In the genomic region with DNA sequence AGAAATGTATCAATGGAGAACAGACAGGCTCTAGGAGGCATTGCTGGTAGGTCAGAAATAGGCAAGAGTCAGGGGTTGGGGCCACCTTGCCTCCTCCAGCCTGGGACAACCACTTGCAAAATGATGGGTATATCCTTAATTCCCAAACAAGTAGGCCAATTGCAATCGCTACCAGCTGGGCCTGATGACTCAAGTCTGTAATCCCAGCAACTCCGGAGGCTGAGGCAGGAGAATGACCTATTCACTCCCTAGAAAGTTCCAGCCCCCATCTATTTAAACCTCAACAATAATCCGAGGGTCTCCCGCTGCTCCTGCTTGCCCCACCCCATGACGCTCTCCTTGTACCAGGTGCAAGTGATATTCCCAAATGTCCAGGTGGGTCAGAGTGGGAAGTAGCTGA, we compare ENCODE assay signal across 26 mouse cellular contexts. TPM values are rescaled to one million over a fixed set of nuclear protein-coding genes. Genes with fewer than 3 reads are reported as not detected.
DNase-seq lines count a peak whose midpoint lies in the region; ATAC-seq and TF ChIP-seq lines count a peak whose summit lies in the region.
"Had no signal": no experiment of that assay in that cellular context is flagged by ENCODE, and none has a peak within 500 bp of the region (broad histone marks: within the 10 kb centered on the region; RNA-seq: fewer than 3 reads in every experiment).

A gene (plus strand): TSS at position 301 of the 400 bp plus-strand sequence.

- ATAC-seq in CD4-positive, CD25-positive, alpha-beta regulatory T cell, adult 4 months, result no peak
- no peak for ATAC-seq in hindbrain, embryonic 11.5 days (ENCODE audit: low FRiP score)
- ATAC-seq: activated CD4-positive, CD25-positive, alpha-beta regulatory T cell, adult 4 months; Patski had no signal

- no peak for TF ChIP-seq EP300 in ES-Bruce4 (IDR thresholded peaks at IDR 0.05; ENCODE audit: insufficient read depth, low read depth, low read length)

- peaks cover 23% of the 10 kb centered on the region; the same call in 1 of the 2 replicates for H3K36me3 ChIP-seq in E14TG2a.4 (ENCODE audit: insufficient read depth, low read length)
- no peaks in the 10 kb centered on the region for H3K36me3 ChIP-seq in ES-Bruce4 (ENCODE audit: control insufficient read depth, insufficient read depth, low read length, poor library complexity, severe bottlenecking)
- peaks cover 3% of the 10 kb centered on the region; the same call in 1 of the 2 replicates for H3K36me3 ChIP-seq in ES-E14 (ENCODE audit: control insufficient read depth, insufficient read depth, low read length, poor library complexity, severe bottlenecking)
- H3K36me3 ChIP-seq in hindbrain, embryonic 11.5 days (ENCODE audit: control insufficient read depth, insufficient read depth, low read length), result no peaks in the 10 kb centered on the region
- H3K36me3 ChIP-seq: G1E had no signal

- H3K9me3 ChIP-seq in E14TG2a.4 (ENCODE audit: low read length), result no peaks in the 10 kb centered on the region
- no peaks in the 10 kb centered on the region for H3K9me3 ChIP-seq in ES-Bruce4 (replicated peaks; ENCODE audit: control insufficient read depth, insufficient read depth, low read length, poor library complexity, severe bottlenecking)
- H3K9me3 ChIP-seq in ES-E14 (ENCODE audit: control insufficient read depth, insufficient read depth, low read depth, low read length), result no peaks in the 10 kb centered on the region
- no peaks in the 10 kb centered on the region for H3K9me3 ChIP-seq in hindbrain, embryonic 11.5 days (ENCODE audit: control insufficient read depth, low read length)
- H3K9me3 ChIP-seq: G1E had no signal

- peak within 1 kb of the TSS; percentile 65 for H3K4me3 ChIP-seq in E14TG2a.4 (replicated peaks; ENCODE audit: low read length)
- H3K4me3 ChIP-seq in ES-Bruce4 (ENCODE audit: low read depth, low read length), result peak within 1 kb of the TSS; percentile 17
- H3K4me3 ChIP-seq in ES-E14 (ENCODE audit: insufficient read depth in 1 of 2, low read depth in 1 of 2, low read length in 2 of 2, poor library complexity in 1 of 2, severe bottlenecking in 1 of 2), result peak within 1 kb of the TSS; percentile 37 to 54; a peak in 3 of 4 replicates
- H3K4me3 ChIP-seq in brown adipose tissue, adult 24 weeks (ENCODE audit: insufficient read depth, low read depth, low read length), result no peak within 1 kb of the TSS
- no peak within 1 kb of the TSS for H3K4me3 ChIP-seq in hindbrain, embryonic 11.5 days (ENCODE audit: low read depth, low read length)

- no peak within 1 kb of the TSS for H3K4me2 ChIP-seq in hindbrain, embryonic 11.5 days (replicated peaks; ENCODE audit: low read depth, low read length)

- WGBS in hindbrain, embryonic 11.5 days, result 92% methylated on average over 5 of the region's 5 CpGs

- H3K9ac ChIP-seq in ES-Bruce4 (ENCODE audit: low read depth, poor library complexity, severe bottlenecking) (no peak within 1 kb of the TSS), ES-E14 (ENCODE audit: insufficient read depth, low read depth, low read length, poor library complexity, severe bottlenecking) (peak within 1 kb of the TSS; percentile 13; the same call in 1 of the 2 replicates)
- no peak within 1 kb of the TSS for H3K9ac ChIP-seq in hindbrain, embryonic 11.5 days (ENCODE audit: low read depth, low read length)

- H3K4me1 ChIP-seq in E14TG2a.4 (replicated peaks; ENCODE audit: low read depth, low read length) (peaks cover 33% of the 10 kb centered on the region), ES-Bruce4 (ENCODE audit: control insufficient read depth, insufficient read depth, low read length) (no peaks in the 10 kb centered on the region), ES-E14 (ENCODE audit: control insufficient read depth in 2 of 2, insufficient read depth in 2 of 2, low read length in 2 of 2, poor library complexity in 1 of 2) (peaks cover 0 to 5% of the 10 kb centered on the region in 2 experiments; a peak in 1 of 4 replicates)
- peaks cover 5% of the 10 kb centered on the region; the same call in 1 of the 2 replicates for H3K4me1 ChIP-seq in brown adipose tissue, adult 24 weeks (ENCODE audit: control insufficient read depth, insufficient read depth, insufficient read length, low read length)
- no peaks in the 10 kb centered on the region for H3K4me1 ChIP-seq in hindbrain, embryonic 11.5 days (replicated peaks; ENCODE audit: control insufficient read depth, insufficient read depth, low read length)

- no peak within 1 kb of the TSS for H3K27ac ChIP-seq in ES-Bruce4 (ENCODE audit: insufficient read depth, low read length)
- no peak within 1 kb of the TSS for H3K27ac ChIP-seq in ES-E14 (ENCODE audit: insufficient read depth, low read depth, low read length, poor library complexity, severe bottlenecking)
- peak within 1 kb of the TSS; percentile 51 for H3K27ac ChIP-seq in brown adipose tissue, adult 24 weeks (replicated peaks; ENCODE audit: low read depth, low read length)
- no peak within 1 kb of the TSS for H3K27ac ChIP-seq in hindbrain, embryonic 11.5 days (ENCODE audit: low read depth, low read length)

- no peak for DNase-seq in ES-E14 (ENCODE audit: low read depth, low spot score)
- DNase-seq in hindbrain, embryonic 11.5 days (ENCODE audit: low spot score), result no peak
- no peak for DNase-seq in layer of hippocampus, postnatal 10 days (ENCODE audit: low spot score in 2 of 2)
- no peak for DNase-seq in cerebellum, postnatal 4 days (ENCODE audit: low spot score in 2 of 2)
- DNase-seq: adrenal gland, adult 2 months; adrenal gland, postnatal 10 days; adrenal gland, postnatal 25 days; B cell, adult 2 months; cerebellum, adult 11 months; cerebellum, adult 11-12 months; cerebellum, adult 18-20 months; cerebellum, adult 2 months; cerebellum, adult 8-10 months; cerebellum, adult 9-10 months; cerebellum, adult 9-11 months had no signal

- no peak for TF ChIP-seq POLR2A in ES-Bruce4 (IDR thresholded peaks at IDR 0.05; ENCODE audit: insufficient read depth, low read length)

- in situ Hi-C loops in ES-E14 (cut with MboI; ENCODE audit: low sequenced_read_pairs in 2 of 2, unreplicated experiment in 2 of 2), result no loop called here

- TF ChIP-seq CTCF in E14TG2a.4 (conservative IDR thresholded peaks at IDR 0.05; ENCODE audit: low read length) (no peak), ES-Bruce4 (IDR thresholded peaks at IDR 0.05; ENCODE audit: low read depth, low read length) (no peak)

- peaks cover 11% of the 10 kb centered on the region; the same call in 1 of the 2 replicates for H3K27me3 ChIP-seq in E14TG2a.4 (ENCODE audit: insufficient read depth, low read length)
- H3K27me3 ChIP-seq in ES-Bruce4 (ENCODE audit: control insufficient read depth, insufficient read depth, low read length, poor library complexity, severe bottlenecking), result no peaks in the 10 kb centered on the region
- H3K27me3 ChIP-seq in hindbrain, embryonic 11.5 days (ENCODE audit: control insufficient read depth, insufficient read depth, low read length), result no peaks in the 10 kb centered on the region
- H3K27me3 ChIP-seq: CH12.LX, Patski had no signal

TF ChIP-seq in ES-E14, 5 proteins besides CTCF, POLR2A, EP300 and RAD21:
- TF ChIP-seq MAFK (IDR thresholded peaks at IDR 0.05; ENCODE audit: insufficient read depth, low read depth, low read length), result no peak
- TF ChIP-seq HCFC1 (IDR thresholded peaks at IDR 0.05; ENCODE audit: borderline replicate concordance, insufficient read depth, low read length), result no peak
- no peak for TF ChIP-seq CHD2 (IDR thresholded peaks at IDR 0.05; ENCODE audit: low read depth, low read length)
- TF ChIP-seq ZC3H11A (IDR thresholded peaks at IDR 0.05; ENCODE audit: borderline replicate concordance, low read depth, low read length), result no peak
- TF ChIP-seq ZNF384 (IDR thresholded peaks at IDR 0.05; ENCODE audit: low read depth, low read length), result no peak

RNA-seq across cellular contexts. Expression of the gene that starts here (rescaled TPM):
- not detected in 2 replicates for polyA plus RNA-seq in ES-Bruce4 (2011; ENCODE audit: insufficient read depth, insufficient read length, low read depth, missing spikeins)
- 0.71 and 1.1 TPM in 2 replicates for total RNA-seq in ES-E14 (2012; rRNA removed)
- not detected in 2 replicates for polyA plus RNA-seq in brown adipose tissue, adult 24 weeks (2012; ENCODE audit: insufficient read depth, insufficient read length, missing spikeins)
- polyA plus RNA-seq in CD4-positive, CD25-positive, alpha-beta regulatory T cell, adult 4 months (2017; shearing (Covaris generic)), result under 1 TPM in 1 of 2 experiments, not detected in 1; 0.27 TPM
- not detected in 2 replicates for polyA plus RNA-seq in hindbrain, embryonic 11.5 days (2014; fragmentation: Nextera tagmentation; extraction: Ambion mirVana)
- not detected for total RNA-seq in layer of hippocampus, postnatal 10 days (2021)
- total RNA-seq: adrenal gland, postnatal 14 days; adrenal gland, postnatal 25 days; CH12.LX; MEL had no signal
- polyA plus RNA-seq: activated CD4-positive, CD25-positive, alpha-beta regulatory T cell, adult 4 months; C2C12; G1E had no signal

Comparison
In these comparisons a context has a peak if more than half of its experiments do, and no peak if none do; other contexts are left out.
1. H3K4me3 ChIP-seq: peak in E14TG2a.4 (single experiment), ES-Bruce4 (single experiment) and ES-E14 (2 of 2); none in brown adipose tissue, adult 24 weeks (single experiment) and hindbrain, embryonic 11.5 days (single experiment).